ENCODE assay signal across 9 mouse cellular contexts in the genomic region with DNA sequence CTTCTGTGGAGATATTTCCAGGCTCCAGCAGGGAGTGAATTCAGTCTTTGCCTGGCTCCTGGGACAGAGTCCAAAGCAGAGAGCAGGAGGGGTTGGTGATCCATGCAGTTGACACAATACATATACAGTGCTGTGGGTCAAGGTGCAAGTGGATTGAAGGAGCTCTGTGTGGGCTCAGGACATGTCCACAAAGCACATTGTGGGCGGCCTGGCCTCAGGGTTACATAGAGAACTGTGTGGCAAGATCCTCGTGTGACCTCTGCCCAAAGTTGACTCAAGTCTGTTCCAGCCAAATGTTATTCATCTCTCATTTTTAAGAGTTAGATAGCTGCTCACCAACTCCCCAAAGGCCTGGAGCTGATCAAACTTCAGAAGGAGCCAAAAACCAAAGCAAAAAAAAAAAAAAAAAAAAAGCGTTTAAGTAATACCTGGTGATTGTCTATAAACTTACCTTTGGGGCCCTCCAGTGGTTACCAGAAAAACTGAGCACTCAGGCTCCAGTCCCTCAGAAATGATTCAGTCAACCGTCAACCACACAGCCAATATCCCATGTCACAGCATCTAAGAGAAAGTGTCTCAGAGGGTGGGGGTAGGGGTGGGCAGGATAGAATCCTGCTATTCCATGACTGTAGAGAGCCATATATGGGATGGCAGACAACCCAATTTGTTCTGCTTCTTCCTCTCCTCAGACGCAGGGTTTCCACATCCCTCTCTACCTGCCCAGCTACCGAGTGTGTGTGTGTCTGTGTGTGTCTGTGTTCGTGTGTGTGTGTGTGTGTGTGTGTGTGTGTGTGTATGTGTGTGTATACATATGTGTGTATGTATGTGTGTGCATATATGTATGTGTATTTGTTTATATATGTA.
DNase-seq lines count a peak whose midpoint lies in the region; ATAC-seq and TF ChIP-seq lines count a peak whose summit lies in the region.
"Had no signal": no experiment of that assay in that cellular context is flagged by ENCODE, and none has a peak within 500 bp of the region (broad histone marks: within the 10 kb centered on the region; RNA-seq: fewer than 3 reads in every experiment).

No protein-coding gene starts in this region.

- H3K27me3 ChIP-seq in heart, embryonic 11.5 days (ENCODE audit: control insufficient read depth, insufficient read depth, low read length) = no peaks in the 10 kb centered on the region

- no peaks in the 10 kb centered on the region for H3K4me1 ChIP-seq in heart, embryonic 11.5 days (ENCODE audit: control insufficient read depth, insufficient read depth, low read length)

- no peak overlapping the region for H3K9ac ChIP-seq in heart, embryonic 11.5 days (ENCODE audit: low read depth, low read length)

- H3K27ac ChIP-seq in gastrocnemius, adult 2 months = peak overlapping the region; percentile 6; the same call in 1 of the 2 replicates
- H3K27ac ChIP-seq in heart, embryonic 11.5 days (ENCODE audit: low read depth, low read length) = no peak overlapping the region

- no peak overlapping the region for H3K4me3 ChIP-seq in gastrocnemius, adult 2 months
- no peak overlapping the region for H3K4me3 ChIP-seq in heart, embryonic 11.5 days (ENCODE audit: low read depth, low read length)

- H3K36me3 ChIP-seq in heart, embryonic 11.5 days (ENCODE audit: control insufficient read depth, insufficient read depth, low read length) = no peaks in the 10 kb centered on the region

- H3K9me3 ChIP-seq in heart, embryonic 11.5 days (replicated peaks; ENCODE audit: control insufficient read depth, low read length) = no peaks in the 10 kb centered on the region

- no peak for ATAC-seq in heart, embryonic 11.5 days (replicated peaks; ENCODE audit: insufficient number of reproducible peaks, low FRiP score, low TSS enrichment)

- 64% methylated on average over 7 of the region's 7 CpGs for WGBS in heart, embryonic 11.5 days (ENCODE audit: insufficient replicate concordance)

- TF ChIP-seq CTCF in gastrocnemius, adult 2 months (IDR thresholded peaks at IDR 0.05) = peak; percentile 26; the same call in 1 of the 2 replicates

- no peak overlapping the region for H3K4me2 ChIP-seq in heart, embryonic 11.5 days

- DNase-seq in gastrocnemius, adult 2 months = peak; percentile 31
- no peak for DNase-seq in gastrocnemius, postnatal 10 days
- peak; percentile 17 for DNase-seq in 416B (ENCODE audit: low read depth)
- DNase-seq in adrenal gland, postnatal 36 days = peak; percentile 51
- DNase-seq in kidney, postnatal 14 days = peak; percentile 55
- no peak for DNase-seq in frontal cortex, postnatal 14 days (ENCODE audit: low spot score in 2 of 2)
- DNase-seq in testis, postnatal 10 days (ENCODE audit: low spot score) = no peak
- DNase-seq: thymus, postnatal 4 days had no signal

- intact Hi-C loops in gastrocnemius, adult 2 months (cut with DNase I) = no loop called here

Comparison
In these comparisons a context has a peak if more than half of its experiments do, and no peak if none do; other contexts are left out.
1. DNase-seq: peak in gastrocnemius, adult 2 months (single experiment), 416B (single experiment), adrenal gland, postnatal 36 days (2 of 2) and kidney, postnatal 14 days (single experiment); none in gastrocnemius, postnatal 10 days (single experiment), frontal cortex, postnatal 14 days (0 of 2) and testis, postnatal 10 days (single experiment).